Mouse (Mus musculus) C2C12 (cell line): ENCODE data around the gene Akap12.

ENCODE experiments used
- CTCF ChIP-seq: IDR thresholded peaks from one replicate; pipeline ENCODE4 v1.5.1; 2011; ENCODE audit not compliant: control insufficient read depth, insufficient read depth, insufficient read length
- MAX ChIP-seq: IDR thresholded peaks from one replicate; pipeline ENCODE4 v1.6.1; 2011; ENCODE audit warnings: mild to moderate bottlenecking, control low read depth

DNA sequence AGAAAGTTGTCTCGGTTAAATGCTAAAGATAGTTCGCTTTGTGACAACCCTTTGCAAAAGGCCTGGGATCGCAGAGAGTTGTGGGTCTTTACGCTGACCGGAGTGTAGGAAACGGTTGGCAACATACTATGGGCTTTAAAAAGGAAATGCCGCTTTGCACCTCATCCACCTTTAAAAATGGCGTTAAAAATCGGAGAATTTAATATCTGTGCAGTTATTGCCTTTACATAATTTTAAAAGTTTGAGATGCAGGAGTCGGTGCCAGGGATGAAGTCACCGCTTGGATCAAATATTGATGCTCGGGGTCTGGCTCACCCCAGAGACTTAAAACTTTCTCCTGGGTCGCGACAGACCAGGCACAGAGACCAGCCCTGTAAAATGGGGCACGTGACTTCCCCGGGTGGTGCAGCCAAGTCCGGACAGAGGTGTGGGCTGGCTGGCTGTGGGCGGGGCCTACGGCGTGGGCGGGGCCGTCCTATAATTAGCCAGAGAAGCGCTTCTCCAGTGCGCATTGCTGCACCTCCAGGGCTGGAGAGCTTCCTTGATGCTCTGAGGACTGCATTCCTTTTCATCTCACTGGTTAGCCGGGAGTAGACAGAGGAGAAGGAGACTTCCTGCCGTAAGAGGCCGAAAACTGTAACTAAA is 68.0 kb downstream of the Akap12 start:
- no peak for TF ChIP-seq CTCF
- no peak for TF ChIP-seq MAX
